Comparison of ENCODE assay signal across 8 mouse cellular contexts in the genomic region with DNA sequence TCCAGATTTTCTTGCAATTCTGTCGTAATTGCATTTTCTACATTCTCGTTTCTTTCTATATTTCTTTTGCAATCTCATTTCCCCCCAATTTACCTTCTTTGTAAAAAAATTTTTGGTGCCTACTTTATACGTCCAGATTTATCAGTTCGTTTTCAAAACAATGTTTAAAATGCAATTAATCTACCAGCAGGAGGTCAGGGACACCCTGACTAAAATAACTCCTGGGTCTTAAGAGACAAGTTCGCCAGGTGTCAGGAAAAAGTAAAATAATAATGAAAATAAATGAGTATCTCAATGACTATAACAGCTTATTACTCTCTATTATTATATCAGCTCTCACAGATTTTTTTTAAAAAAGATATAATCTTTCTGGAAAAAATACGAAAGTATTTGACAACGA. TPM values are rescaled to one million over a fixed set of nuclear protein-coding genes. Genes with fewer than 3 reads are reported as not detected.
A peak's percentile ranks its signal among the peaks of the same experiment; 100 is the strongest.
DNase-seq lines count a peak whose midpoint lies in the region; ATAC-seq and TF ChIP-seq lines count a peak whose summit lies in the region.

No protein-coding gene starts in this region.

- peak overlapping the region; percentile 75 for H3K4me2 ChIP-seq in embryonic facial prominence, embryonic 14.5 days (ENCODE audit: low read depth, low read length)
- peak overlapping the region; percentile 83 for H3K4me2 ChIP-seq in intestine, embryonic 16.5 days (ENCODE audit: low read depth, low read length)
- H3K4me2 ChIP-seq in neural tube, embryonic 12.5 days (replicated peaks) = peak overlapping the region; percentile 73

- H3K36me3 ChIP-seq in embryonic facial prominence, embryonic 14.5 days (ENCODE audit: control insufficient read depth, insufficient read depth, low read length) = no peaks in the 10 kb centered on the region
- H3K36me3 ChIP-seq in intestine, embryonic 16.5 days (ENCODE audit: control insufficient read depth, insufficient read depth, low read length) = no peaks in the 10 kb centered on the region
- no peaks in the 10 kb centered on the region for H3K36me3 ChIP-seq in neural tube, embryonic 12.5 days

- H3K9ac ChIP-seq in embryonic facial prominence, embryonic 14.5 days (ENCODE audit: low read depth, low read length) = peak overlapping the region; percentile 69
- H3K9ac ChIP-seq in intestine, embryonic 16.5 days (ENCODE audit: low read depth, low read length) = peak overlapping the region; percentile 70
- 0 out of 2 replicates have a peak overlapping the region, but pooled peaks have one; percentile 66 for H3K9ac ChIP-seq in neural tube, embryonic 12.5 days

- no peak for ATAC-seq in embryonic facial prominence, embryonic 14.5 days (ENCODE audit: low read depth)
- no peak for ATAC-seq in intestine, embryonic 16.5 days
- ATAC-seq in neural tube, embryonic 12.5 days (ENCODE audit: low FRiP score, low read depth) = no peak

- no peaks in the 10 kb centered on the region; the same call in 1 of the 2 replicates for H3K4me1 ChIP-seq in lung, adult 2 months (ENCODE audit: control insufficient read depth, insufficient read depth, low read length)
- H3K4me1 ChIP-seq in embryonic facial prominence, embryonic 14.5 days (ENCODE audit: control insufficient read depth, insufficient read depth, low read length) = peaks cover 3% of the 10 kb centered on the region
- H3K4me1 ChIP-seq in intestine, embryonic 16.5 days (ENCODE audit: control insufficient read depth, insufficient read depth, low read length) = 0 out of 2 replicates have a peak, but pooled peaks cover 4% of the 10 kb centered on the region
- H3K4me1 ChIP-seq in neural tube, embryonic 12.5 days = peaks cover 20% of the 10 kb centered on the region

- peaks cover 5% of the 10 kb centered on the region; the same call in 1 of the 2 replicates for H3K9me3 ChIP-seq in embryonic facial prominence, embryonic 14.5 days (ENCODE audit: control insufficient read depth, low read length)
- H3K9me3 ChIP-seq in intestine, embryonic 16.5 days (ENCODE audit: control insufficient read depth, low read length) = no peaks in the 10 kb centered on the region
- no peaks in the 10 kb centered on the region for H3K9me3 ChIP-seq in neural tube, embryonic 12.5 days

- peaks cover 11% of the 10 kb centered on the region for H3K27me3 ChIP-seq in embryonic facial prominence, embryonic 14.5 days (replicated peaks; ENCODE audit: control insufficient read depth, insufficient read depth, low read length)
- 0 out of 2 replicates have a peak, but pooled peaks cover 8% of the 10 kb centered on the region for H3K27me3 ChIP-seq in intestine, embryonic 16.5 days (replicated peaks; ENCODE audit: control insufficient read depth, insufficient read depth, low read length)
- H3K27me3 ChIP-seq in neural tube, embryonic 12.5 days (replicated peaks) = no peaks in the 10 kb centered on the region

- H3K27ac ChIP-seq in embryonic facial prominence, embryonic 14.5 days (replicated peaks; ENCODE audit: low read depth, low read length) = peak overlapping the region; percentile 91
- H3K27ac ChIP-seq in intestine, embryonic 16.5 days (ENCODE audit: low read length) = peak overlapping the region; percentile 83
- peak overlapping the region; percentile 72 for H3K27ac ChIP-seq in neural tube, embryonic 12.5 days

- TF ChIP-seq CTCF in lung, adult 2 months (IDR thresholded peaks at IDR 0.05; ENCODE audit: insufficient read depth, low read length) = no peak

- H3K4me3 ChIP-seq in lung, adult 2 months (replicated peaks; ENCODE audit: extremely low read depth, low read depth, low read length) = peak overlapping the region; percentile 73
- H3K4me3 ChIP-seq in embryonic facial prominence, embryonic 14.5 days (ENCODE audit: low read depth, low read length) = peak overlapping the region; percentile 62
- peak overlapping the region; percentile 56 for H3K4me3 ChIP-seq in intestine, embryonic 16.5 days (ENCODE audit: low read length)
- H3K4me3 ChIP-seq in neural tube, embryonic 12.5 days = peak overlapping the region; percentile 56

- DNase-seq in lung, adult 2 months = no peak
- DNase-seq in lung, postnatal 14 days = no peak
- DNase-seq in embryonic facial prominence, embryonic 14.5 days (ENCODE audit: low spot score) = no peak
- DNase-seq in adrenal gland, postnatal 14 days = no peak
- no peak for DNase-seq in gastrocnemius, adult 8-10 months (ENCODE audit: low spot score in 2 of 2)
- no peak for DNase-seq in kidney, adult 9 months

- TF ChIP-seq POLR2A in lung, adult 2 months (IDR thresholded peaks at IDR 0.05; ENCODE audit: borderline replicate concordance, extremely low read depth, low read depth, low read length) = no peak

- WGBS in lung, adult 2 months = 35% methylated on average over 7 of the region's 7 CpGs
- 23% methylated on average over 7 of the region's 7 CpGs for WGBS in embryonic facial prominence, embryonic 14.5 days
- 31% methylated on average over 7 of the region's 7 CpGs for WGBS in intestine, embryonic 16.5 days
- 13% methylated on average over 7 of the region's 7 CpGs for WGBS in neural tube, embryonic 12.5 days

RNA-seq across cellular contexts. Expression of a gene that starts 0.4 kb away (rescaled TPM):
- 26.1 and 59.0 TPM in 2 replicates for polyA plus RNA-seq in lung, adult 2 months (2012; rRNA removed)
- polyA plus RNA-seq in embryonic facial prominence, embryonic 14.5 days (2014; fragmentation: Nextera tagmentation; extraction: Ambion mirVana) = 49.0 and 49.5 TPM in 2 replicates
- polyA plus RNA-seq in intestine, embryonic 16.5 days (2015; fragmentation: Nextera tagmentation; extraction: Ambion mirVana) = 26.9 and 30.9 TPM in 2 replicates
- polyA plus RNA-seq in neural tube, embryonic 12.5 days (2016; fragmentation: Nextera tagmentation; extraction: Ambion mirVana) = 55.6 and 58.7 TPM in 2 replicates
- 153 and 158 TPM in 2 replicates for total RNA-seq in adrenal gland, postnatal 14 days (2021)
- 10 to 100 TPM; 24.4 to 42.0 (median 34.1) TPM for total RNA-seq in gastrocnemius, adult 8-10 months (2022)
